Mouse (Mus musculus) CH12.LX (cell line): ENCODE measurements at regions not wholly inside any gene's neighbourhood (a gene's known extent, or its start where the extent isn't known, plus 50 kb on each side); places are given as distances from the start of the nearest gene placed in this dataset.

Source experiments
- DNase-seq: peaks from one replicate; pipeline ENCODE4 v3.0.0-alpha.2; 2013; ENCODE audit errors: extremely low read depth
- H3K27ac ChIP-seq: 2 replicates; pipeline ENCODE4 v1.5.1; 2012; ENCODE audit warnings: low read depth, mild to moderate bottlenecking, control low read depth, moderate library complexity; ENCODE audit not compliant: insufficient read depth
- H3K27me3 ChIP-seq: replicated peaks from 2 replicates; pipeline ENCODE3; 2012; ENCODE audit warnings: inconsistent platforms
- H3K36me3 ChIP-seq, 2 experiments: replicated peaks in 1 of 2; 2 replicates each; pipeline versions ENCODE3 to v1.6.1; 2012; ENCODE audit warnings: inconsistent platforms in 1 of 2, low read length in 1 of 2, mild to moderate bottlenecking in 1 of 2, mixed read lengths in 1 of 2, moderate library complexity in 1 of 2; ENCODE audit not compliant: control insufficient read depth in 1 of 2, insufficient read depth in 1 of 2
- H3K4me1 ChIP-seq, 2 experiments: 2 replicates each; pipeline ENCODE4 v1.6.1; 2012; ENCODE audit warnings: inconsistent platforms in 1 of 2, moderate library complexity in 1 of 2; ENCODE audit not compliant: insufficient read depth in 2 of 2, control insufficient read depth in 1 of 2
- H3K4me2 ChIP-seq: 2 replicates; pipeline ENCODE4 v1.6.1; 2012; ENCODE audit warnings: low read depth, mild to moderate bottlenecking, control low read depth; ENCODE audit not compliant: poor library complexity, insufficient read depth, severe bottlenecking
- H3K4me3 ChIP-seq, 3 experiments: fragments of 150-350 bp in 1 of 3; sonication (generic) in 1 of 3; replicated peaks in 1 of 3; 2 replicates each; pipeline versions ENCODE3 to v1.5.1; 2011 to 2012; ENCODE audit warnings: low read depth in 2 of 3, low read length in 2 of 3, mild to moderate bottlenecking in 2 of 3, moderate library complexity in 2 of 3, control low read depth in 1 of 3, improper control_type of control experiment in 1 of 3, inconsistent platforms in 1 of 3, mixed read lengths in 1 of 3; ENCODE audit not compliant: poor library complexity in 1 of 3
- H3K79me2 ChIP-seq: replicated peaks from 2 replicates; pipeline ENCODE4 v1.6.1; 2012; ENCODE audit warnings: mild to moderate bottlenecking, moderate library complexity; ENCODE audit not compliant: control insufficient read depth, poor library complexity, insufficient read depth, severe bottlenecking; ENCODE audit errors: extremely low read depth
- H3K9ac ChIP-seq: 2 replicates; pipeline ENCODE4 v1.6.1; 2012; ENCODE audit warnings: low read depth, mild to moderate bottlenecking, control low read depth, moderate library complexity; ENCODE audit not compliant: insufficient read depth
- H3K9me3 ChIP-seq: replicated peaks from 2 replicates; pipeline ENCODE3; 2012; ENCODE audit warnings: low read length, inconsistent platforms, mixed read lengths
- BHLHE40 ChIP-seq: IDR thresholded peaks from 2 replicates; pipeline ENCODE4 v1.6.1; 2011; ENCODE audit warnings: mild to moderate bottlenecking, low read depth, low read length, improper control_type of control experiment
- CHD2 ChIP-seq: IDR thresholded peaks from 2 replicates; pipeline ENCODE4 v1.6.1; 2011; ENCODE audit warnings: low read length, improper control_type of control experiment
- CTCF ChIP-seq, 2 experiments: IDR thresholded peaks in 1 of 2; conservative IDR thresholded peaks in 1 of 2; 2 replicates each; pipeline ENCODE4 v1.5.1; 2011 to 2012; ENCODE audit warnings: low read depth in 2 of 2, low read length in 2 of 2, improper control_type of control experiment in 1 of 2, inconsistent platforms in 1 of 2, mild to moderate bottlenecking in 1 of 2, moderate library complexity in 1 of 2
- EP300 ChIP-seq: IDR thresholded peaks from 2 replicates; pipeline ENCODE4 v1.6.1; 2011; ENCODE audit warnings: low read length, improper control_type of control experiment
- ETS1 ChIP-seq: conservative IDR thresholded peaks from 2 replicates; pipeline ENCODE4 v1.6.1; 2012; ENCODE audit warnings: low read depth, mild to moderate bottlenecking, inconsistent platforms, low read length, improper control_type of control experiment, moderate library complexity
- JUN ChIP-seq: IDR thresholded peaks from 2 replicates; pipeline ENCODE4 v1.6.1; 2011; ENCODE audit warnings: low read depth, mild to moderate bottlenecking, low read length, improper control_type of control experiment, moderate library complexity; ENCODE audit not compliant: insufficient read depth
- KAT2A ChIP-seq: IDR thresholded peaks from 2 replicates; pipeline ENCODE4 v1.6.1; 2012; ENCODE audit warnings: low read length, improper control_type of control experiment, inconsistent platforms; ENCODE audit not compliant: insufficient replicate concordance
- MEF2A ChIP-seq: IDR thresholded peaks from 2 replicates; pipeline ENCODE4 v1.6.1; 2014; ENCODE audit warnings: low read depth, mild to moderate bottlenecking, inconsistent platforms, low read length, improper control_type of control experiment, borderline replicate concordance
- MXI1 ChIP-seq: IDR thresholded peaks from 2 replicates; pipeline ENCODE4 v1.6.1; 2011; ENCODE audit warnings: mild to moderate bottlenecking, low read depth, low read length, improper control_type of control experiment
- NRF1 ChIP-seq: IDR thresholded peaks from 2 replicates; pipeline ENCODE4 v1.6.1; 2014; ENCODE audit warnings: low read depth, mild to moderate bottlenecking, inconsistent platforms, low read length, improper control_type of control experiment, moderate library complexity
- TCF12 ChIP-seq: IDR thresholded peaks from 2 replicates; pipeline ENCODE4 v1.6.1; 2014; ENCODE audit warnings: low read depth, mild to moderate bottlenecking, inconsistent platforms, low read length, improper control_type of control experiment
- UBTF ChIP-seq: IDR thresholded peaks from 2 replicates; pipeline ENCODE4 v1.6.1; 2012; ENCODE audit warnings: low read depth, mild to moderate bottlenecking, inconsistent platforms, low read length, improper control_type of control experiment, moderate library complexity
- ZNF384 ChIP-seq: IDR thresholded peaks from 2 replicates; pipeline ENCODE4 v1.6.1; 2012; ENCODE audit warnings: low read depth, low read length, improper control_type of control experiment, inconsistent platforms
- dilution Hi-C: fragments of 300-500 bp; cut with MboI; formaldehyde crosslinking; loops from 2 replicates; pipeline ENCODE4 v1.14.3; 2020; ENCODE audit warnings: low sequenced_read_pairs; ENCODE audit not compliant: extremely low pct_unique_long_range_greater_than_20kb, extremely low pct_ligation_motif_present
- in situ Hi-C: fragments of 300-500 bp; cut with MboI; formaldehyde crosslinking; loops from 3 replicates; pipeline ENCODE4 v1.14.3; 2019; ENCODE audit warnings: low sequenced_read_pairs, low pct_ligation_motif_present, low pct_unique_long_range_greater_than_20kb, mixed read lengths

GRCm38 (mm10) chr1:36017656-36018055 lies 50.5 kb upstream of the Hs6st1 start:
- dilution Hi-C loops (no loop called here), in situ Hi-C loops (no loop called here)
- peaks cover 4% of the 10 kb centered on the region for H3K9me3 ChIP-seq
- H3K4me3 ChIP-seq = no peak overlapping the region
- no peaks in the 10 kb centered on the region for H3K36me3 ChIP-seq
- TF ChIP-seq BHLHE40 (no peak), MXI1 (no peak), CTCF (conservative IDR thresholded peaks at IDR 0.05 in 1 of 2, IDR thresholded peaks at IDR 0.05 in 1 of 2; ENCODE audit: low read depth in 2 of 2, low read length in 2 of 2) (no peak), CHD2 (no peak), ZNF384 (no peak), UBTF (no peak), EP300 (no peak), TCF12 (no peak), MEF2A (no peak), ETS1 (no peak), KAT2A (no peak), NRF1 (no peak), JUN (no peak)
- H3K79me2 ChIP-seq = no peaks in the 10 kb centered on the region
- H3K27ac ChIP-seq = no peak overlapping the region
- H3K27me3 ChIP-seq = no peaks in the 10 kb centered on the region
- no peak overlapping the region for H3K4me2 ChIP-seq
- no peak for DNase-seq
- peaks cover 4 to 9% of the 10 kb centered on the region in 2 experiments; a peak in 3 of 4 replicates for H3K4me1 ChIP-seq
- H3K9ac ChIP-seq = no peak overlapping the region
